Mouse (Mus musculus): ENCODE measurements around the gene Srms. TPM values are rescaled to one million over a fixed set of nuclear protein-coding genes. Genes with fewer than 3 reads are reported as not detected.

Srms gene
- polyA plus RNA-seq, 1 experiment from 2014 or later = 0.08 TPM

- Histone ChIP-seq H3K9ac (ENCODE audit: low read depth, low read length) (peak overlapping the region; percentile 34; the same call in 1 of the 2 replicates), H3K27ac (replicated peaks; ENCODE audit: low read depth, low read length) (no peak overlapping the region), H3K27me3 (replicated peaks; ENCODE audit: control insufficient read depth, insufficient read depth, low read length) (peaks cover 36% of the 10 kb centered on the region), H3K9me3 (ENCODE audit: control insufficient read depth, low read length) (no peaks in the 10 kb centered on the region), H3K36me3 (ENCODE audit: control insufficient read depth, insufficient read depth, low read length) (no peaks in the 10 kb centered on the region), H3K4me1 (ENCODE audit: control insufficient read depth, insufficient read depth, low read length) (peaks cover 6% of the 10 kb centered on the region; the same call in 1 of the 2 replicates), H3K4me2 (ENCODE audit: low read depth, low read length) (peak overlapping the region; percentile 49), H3K4me3 (ENCODE audit: low read depth, low read length) (peak overlapping the region; percentile 29)
- ATAC-seq (ENCODE audit: low read depth) = no peak
- DNase-seq (ENCODE audit: low spot score) = no peak
- 3% methylated on average over 26 of the region's 34 CpGs for WGBS
Observed at GRCm38 (mm10) chr2:181212389-181213020, 480 bp downstream of the Srms start.

- DNase-seq (ENCODE audit: low spot score) (no peak), ATAC-seq (ENCODE audit: low read depth) (no peak)
- H3K27ac ChIP-seq (replicated peaks; ENCODE audit: low read depth, low read length) = no peak overlapping the region
- H3K4me1 ChIP-seq (ENCODE audit: control insufficient read depth, insufficient read depth, low read length) = no peaks in the 10 kb centered on the region
- H3K4me2 ChIP-seq (ENCODE audit: low read depth, low read length) = no peak overlapping the region
- H3K9me3 ChIP-seq (ENCODE audit: control insufficient read depth, low read length) = no peaks in the 10 kb centered on the region
- WGBS = 72% methylated on average over 9 of the region's 9 CpGs
- H3K36me3 ChIP-seq (ENCODE audit: control insufficient read depth, insufficient read depth, low read length) = no peaks in the 10 kb centered on the region
- no peak overlapping the region for H3K4me3 ChIP-seq (ENCODE audit: low read depth, low read length)
- H3K9ac ChIP-seq (ENCODE audit: low read depth, low read length) = no peak overlapping the region
- H3K27me3 ChIP-seq (replicated peaks; ENCODE audit: control insufficient read depth, insufficient read depth, low read length) = peaks cover 5% of the 10 kb centered on the region; the same call in 1 of the 2 replicates
Observed at GRCm38 (mm10) chr2:181206118-181206517, 6.9 kb downstream of the Srms start.

GRCm38 (mm10) chr2:181205678-181206077, 7.3 kb downstream of the Srms start:
- no peak for ATAC-seq (ENCODE audit: low read depth)
- Histone ChIP-seq H3K9ac (ENCODE audit: low read depth, low read length) (no peak overlapping the region), H3K4me2 (ENCODE audit: low read depth, low read length) (no peak overlapping the region), H3K9me3 (ENCODE audit: control insufficient read depth, low read length) (no peaks in the 10 kb centered on the region), H3K4me1 (ENCODE audit: control insufficient read depth, insufficient read depth, low read length) (no peaks in the 10 kb centered on the region), H3K4me3 (ENCODE audit: low read depth, low read length) (no peak overlapping the region), H3K27me3 (replicated peaks; ENCODE audit: control insufficient read depth, insufficient read depth, low read length) (0 out of 2 replicates have a peak, but pooled peaks cover under 1% of the 10 kb centered on the region), H3K36me3 (ENCODE audit: control insufficient read depth, insufficient read depth, low read length) (no peaks in the 10 kb centered on the region), H3K27ac (replicated peaks; ENCODE audit: low read depth, low read length) (no peak overlapping the region)
- no peak for DNase-seq (ENCODE audit: low spot score)
- WGBS = 91% methylated on average over 5 of the region's 5 CpGs

- Histone ChIP-seq H3K4me2 (ENCODE audit: low read depth, low read length) (no peak overlapping the region), H3K4me1 (ENCODE audit: control insufficient read depth, insufficient read depth, low read length) (no peaks in the 10 kb centered on the region), H3K27me3 (replicated peaks; ENCODE audit: control insufficient read depth, insufficient read depth, low read length) (no peaks in the 10 kb centered on the region), H3K36me3 (ENCODE audit: control insufficient read depth, insufficient read depth, low read length) (no peaks in the 10 kb centered on the region), H3K9me3 (ENCODE audit: control insufficient read depth, low read length) (no peaks in the 10 kb centered on the region), H3K4me3 (ENCODE audit: low read depth, low read length) (no peak overlapping the region), H3K9ac (ENCODE audit: low read depth, low read length) (no peak overlapping the region), H3K27ac (replicated peaks; ENCODE audit: low read depth, low read length) (no peak overlapping the region)
- ATAC-seq (ENCODE audit: low read depth) (no peak), DNase-seq (ENCODE audit: low spot score) (no peak)
- WGBS = 74% methylated on average over 6 of the region's 6 CpGs
Observed at GRCm38 (mm10) chr2:181202886-181203285, 10.1 kb downstream of the Srms start.

GRCm38 (mm10) chr2:181202422-181202821, 10.6 kb downstream of the Srms start, which contains the start of gene Ptk6:
TSS of gene Ptk6 (minus strand) at chr2:181202789.
- DNase-seq (ENCODE audit: low spot score) (no peak), ATAC-seq (ENCODE audit: low read depth) (no peak)
- no peak within 1 kb of the TSS for H3K4me2 ChIP-seq (ENCODE audit: low read depth, low read length)
- no peak within 1 kb of the TSS for H3K4me3 ChIP-seq (ENCODE audit: low read depth, low read length)
- no peaks in the 10 kb centered on the region for H3K9me3 ChIP-seq (ENCODE audit: control insufficient read depth, low read length)
- H3K9ac ChIP-seq (ENCODE audit: low read depth, low read length) = no peak within 1 kb of the TSS
- WGBS = 78% methylated on average over 3 of the region's 3 CpGs
- no peaks in the 10 kb centered on the region for H3K36me3 ChIP-seq (ENCODE audit: control insufficient read depth, insufficient read depth, low read length)
- H3K27ac ChIP-seq (replicated peaks; ENCODE audit: low read depth, low read length) = no peak within 1 kb of the TSS
- H3K4me1 ChIP-seq (ENCODE audit: control insufficient read depth, insufficient read depth, low read length) = no peaks in the 10 kb centered on the region
- no peaks in the 10 kb centered on the region for H3K27me3 ChIP-seq (replicated peaks; ENCODE audit: control insufficient read depth, insufficient read depth, low read length)

DNA sequence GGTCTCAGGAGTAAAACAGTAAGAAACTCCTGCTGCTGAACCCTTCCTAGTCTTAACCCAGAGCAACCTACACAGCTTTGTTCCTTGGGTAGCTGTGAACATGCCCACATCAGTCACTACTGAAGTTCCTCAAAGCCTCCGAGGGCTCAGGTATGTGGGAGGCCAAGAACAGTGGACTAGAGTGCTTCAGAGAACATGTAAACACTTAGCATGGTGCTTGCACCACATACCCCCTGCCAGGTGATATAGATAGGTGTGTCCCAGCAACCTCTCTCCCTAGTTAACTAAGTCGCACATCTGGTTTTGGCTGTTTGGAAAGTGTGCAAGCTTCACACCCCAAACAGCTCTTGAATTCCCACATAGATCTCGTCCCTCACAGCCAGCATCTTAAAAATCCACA, 11.4 kb downstream of the Srms start:
- no peak overlapping the region for H3K4me3 ChIP-seq (ENCODE audit: low read depth, low read length)
- no peak overlapping the region for H3K4me2 ChIP-seq (ENCODE audit: low read depth, low read length)
- WGBS = 58% methylated on average over 3 of the region's 3 CpGs
- no peak overlapping the region for H3K9ac ChIP-seq (ENCODE audit: low read depth, low read length)
- H3K9me3 ChIP-seq (ENCODE audit: control insufficient read depth, low read length) = no peaks in the 10 kb centered on the region
- H3K27me3 ChIP-seq (replicated peaks; ENCODE audit: control insufficient read depth, insufficient read depth, low read length) = no peaks in the 10 kb centered on the region
- H3K4me1 ChIP-seq (ENCODE audit: control insufficient read depth, insufficient read depth, low read length) = no peaks in the 10 kb centered on the region
- ATAC-seq (ENCODE audit: low read depth) (no peak), DNase-seq (ENCODE audit: low spot score) (no peak)
- no peak overlapping the region for H3K27ac ChIP-seq (replicated peaks; ENCODE audit: low read depth, low read length)
- no peaks in the 10 kb centered on the region for H3K36me3 ChIP-seq (ENCODE audit: control insufficient read depth, insufficient read depth, low read length)

DNA sequence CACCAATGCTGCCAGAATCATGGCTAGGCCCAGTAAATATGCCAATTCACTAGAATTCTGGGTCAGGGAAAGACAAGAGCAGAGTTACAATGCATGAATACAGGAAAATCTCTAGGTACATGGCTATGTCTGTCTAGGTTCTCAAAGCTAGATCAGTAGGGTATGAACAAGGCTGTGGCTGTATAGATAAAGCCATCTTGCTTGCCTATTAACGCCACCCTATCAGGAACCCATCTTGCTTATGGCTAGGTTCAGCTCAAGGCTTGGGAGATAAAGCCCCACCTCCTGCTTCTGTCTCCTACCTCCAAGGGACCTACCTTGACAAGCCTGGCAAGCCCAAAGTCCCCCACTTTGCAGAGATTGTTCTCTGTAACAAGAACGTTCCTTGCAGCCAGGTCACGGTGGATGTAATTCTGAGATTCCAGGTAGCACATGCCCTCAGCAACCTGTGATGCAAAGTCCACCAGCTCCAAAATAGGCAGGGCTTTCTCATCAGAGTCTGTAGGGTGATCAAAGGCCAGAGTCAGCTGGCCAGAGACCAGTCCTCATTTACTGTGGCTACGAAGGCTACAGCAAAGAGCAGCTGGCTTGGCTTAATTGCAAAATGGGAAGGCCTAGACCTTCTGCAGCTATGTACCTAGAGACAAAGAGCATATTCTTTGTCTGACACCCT, 16.2 kb downstream of the Srms start:
- Histone ChIP-seq H3K9me3 (ENCODE audit: control insufficient read depth, low read length) (no peaks in the 10 kb centered on the region), H3K36me3 (ENCODE audit: control insufficient read depth, insufficient read depth, low read length) (no peaks in the 10 kb centered on the region), H3K4me2 (ENCODE audit: low read depth, low read length) (no peak overlapping the region), H3K4me3 (ENCODE audit: low read depth, low read length) (no peak overlapping the region), H3K27ac (replicated peaks; ENCODE audit: low read depth, low read length) (no peak overlapping the region), H3K4me1 (ENCODE audit: control insufficient read depth, insufficient read depth, low read length) (no peaks in the 10 kb centered on the region), H3K27me3 (replicated peaks; ENCODE audit: control insufficient read depth, insufficient read depth, low read length) (no peaks in the 10 kb centered on the region), H3K9ac (ENCODE audit: low read depth, low read length) (no peak overlapping the region)
- no peak for DNase-seq (ENCODE audit: low spot score)
- WGBS = 81% methylated on average over 4 of the region's 4 CpGs
- ATAC-seq (ENCODE audit: low read depth) = no peak

GRCm38 (mm10) chr2:181193044-181193443, 19.9 kb downstream of the Srms start:
- Histone ChIP-seq H3K27me3 (replicated peaks; ENCODE audit: control insufficient read depth, insufficient read depth, low read length) (no peaks in the 10 kb centered on the region), H3K9ac (ENCODE audit: low read depth, low read length) (no peak overlapping the region), H3K4me2 (ENCODE audit: low read depth, low read length) (no peak overlapping the region), H3K9me3 (ENCODE audit: control insufficient read depth, low read length) (no peaks in the 10 kb centered on the region), H3K27ac (replicated peaks; ENCODE audit: low read depth, low read length) (no peak overlapping the region), H3K4me3 (ENCODE audit: low read depth, low read length) (no peak overlapping the region), H3K36me3 (ENCODE audit: control insufficient read depth, insufficient read depth, low read length) (peaks cover 12% of the 10 kb centered on the region; the same call in 1 of the 2 replicates), H3K4me1 (ENCODE audit: control insufficient read depth, insufficient read depth, low read length) (peaks cover 3% of the 10 kb centered on the region; the same call in 1 of the 2 replicates)
- DNase-seq (ENCODE audit: low spot score) = no peak
- no peak for ATAC-seq (ENCODE audit: low read depth)
- WGBS = 70% methylated on average over 3 of the region's 3 CpGs
